ENCODE assay signal across 8 mouse cellular contexts in the genomic region with DNA sequence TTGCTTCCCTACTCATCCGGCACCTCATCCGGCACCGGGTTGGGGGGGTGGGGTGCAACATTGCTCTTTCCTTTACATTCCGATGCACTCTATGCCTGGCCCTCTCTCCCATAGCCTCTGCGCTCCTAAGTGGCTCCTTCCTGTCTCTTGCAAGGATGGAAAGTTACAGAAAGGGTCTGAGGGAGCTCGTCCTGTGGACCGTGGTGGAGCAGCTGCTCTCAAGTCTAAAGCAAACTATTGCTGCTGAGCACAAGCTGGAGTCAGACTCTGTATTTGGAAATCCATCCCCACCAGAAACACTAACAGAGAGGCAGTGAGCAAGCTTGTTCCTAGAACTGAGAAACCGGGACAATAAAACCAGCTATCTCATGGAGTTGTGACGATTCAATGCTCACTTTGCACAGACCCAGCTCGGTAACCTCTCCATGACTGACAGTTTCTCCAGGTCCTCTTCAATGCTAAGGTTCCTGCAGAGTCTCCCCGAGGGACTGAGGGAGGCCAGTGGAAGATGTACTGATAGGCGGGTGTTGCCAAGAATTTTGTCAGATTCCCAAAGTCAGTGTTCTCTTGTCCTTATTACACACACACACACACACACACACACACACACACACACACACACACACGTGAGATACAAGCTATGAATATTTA. TPM values are rescaled to one million over a fixed set of nuclear protein-coding genes. Genes with fewer than 3 reads are reported as not detected.
DNase-seq lines count a peak whose midpoint lies in the region; ATAC-seq and TF ChIP-seq lines count a peak whose summit lies in the region.

No protein-coding gene starts in this region.

- WGBS in hindbrain, postnatal 0 days, result under 1% methylated on average over 13 of the region's 13 CpGs

- peak; percentile 45 for DNase-seq in CD4-positive, CD25-positive, alpha-beta regulatory T cell, adult 2 months (ENCODE audit: low read depth, low spot score)
- DNase-seq in 3134 (ENCODE audit: extremely low read depth, insufficient read length, low spot score), result peak; percentile 39
- peak; percentile 40 for DNase-seq in embryo, embryonic 11 days
- DNase-seq in hindbrain, postnatal 0 days (ENCODE audit: low spot score), result peak; percentile 37
- peak; percentile 39 to 40 for DNase-seq in lung, postnatal 4 days
- DNase-seq in right cerebral cortex, postnatal 4 days, result no peak

- H3K4me1 ChIP-seq in hindbrain, postnatal 0 days (ENCODE audit: insufficient read depth, low read length), result peaks cover 15% of the 10 kb centered on the region

- H3K4me2 ChIP-seq in hindbrain, postnatal 0 days (ENCODE audit: low read depth, low read length), result peak overlapping the region; percentile 76

- H3K27me3 ChIP-seq in hindbrain, postnatal 0 days (ENCODE audit: insufficient read depth, low read length), result no peaks in the 10 kb centered on the region

- TF ChIP-seq CTCF in hindbrain, postnatal 0 days (IDR thresholded peaks at IDR 0.05; ENCODE audit: low read depth), result no peak

- no peaks in the 10 kb centered on the region for H3K36me3 ChIP-seq in hindbrain, postnatal 0 days (ENCODE audit: insufficient read depth, low read length)

- no peak for ATAC-seq in CD4-positive, CD25-positive, alpha-beta regulatory T cell, adult 4 months
- ATAC-seq in hindbrain, postnatal 0 days, result no peak
- no peak for ATAC-seq in megakaryocyte-erythroid progenitor cell, adult 5-6 weeks (replicated peaks; ENCODE audit: low FRiP score, low TSS enrichment, poor library complexity, severe bottlenecking)

- peak overlapping the region; percentile 90 for H3K4me3 ChIP-seq in hindbrain, postnatal 0 days (ENCODE audit: low read length)

- H3K27ac ChIP-seq in hindbrain, postnatal 0 days, result peak overlapping the region; percentile 92

- no peaks in the 10 kb centered on the region for H3K9me3 ChIP-seq in hindbrain, postnatal 0 days (ENCODE audit: low read length)

- peak overlapping the region; percentile 91 for H3K9ac ChIP-seq in hindbrain, postnatal 0 days (replicated peaks; ENCODE audit: low read length)

RNA-seq across cellular contexts. Expression of gene Uvrag, which starts 1.0 kb away (rescaled TPM):
- 1 to 10 TPM; 5.7 to 9.5 TPM for polyA plus RNA-seq in CD4-positive, CD25-positive, alpha-beta regulatory T cell, adult 4 months (2017; shearing (Covaris generic))
- total RNA-seq in hindbrain, postnatal 0 days (2014; rRNA removed), result 17.9 and 36.7 TPM in 2 replicates
- 16.5 and 17.1 TPM in 2 replicates for polyA plus RNA-seq in hindbrain, postnatal 0 days (2015; fragmentation: Nextera tagmentation; extraction: Ambion mirVana)
- 15.0 and 18.2 TPM in 2 replicates for total RNA-seq in megakaryocyte-erythroid progenitor cell, adult 5-6 weeks (2014; fragmentation: Nextera tagmentation)
- 14.4 and 16.2 TPM in 2 replicates for total RNA-seq in megakaryocyte-erythroid progenitor cell, adult 5-6 weeks (2017)

RNA-seq across cellular contexts. Expression of gene Dgat2, which starts 42.6 kb away (rescaled TPM):
- polyA plus RNA-seq in CD4-positive, CD25-positive, alpha-beta regulatory T cell, adult 4 months (2017; shearing (Covaris generic)), result 1 to 10 TPM; 3.1 to 4.4 TPM
- 37.8 TPM in 2 replicates for total RNA-seq in hindbrain, postnatal 0 days (2014; rRNA removed)
- 28.3 and 29.9 TPM in 2 replicates for polyA plus RNA-seq in hindbrain, postnatal 0 days (2015; fragmentation: Nextera tagmentation; extraction: Ambion mirVana)
- total RNA-seq in megakaryocyte-erythroid progenitor cell, adult 5-6 weeks (2014; fragmentation: Nextera tagmentation), result not detected in 2 replicates
- total RNA-seq in megakaryocyte-erythroid progenitor cell, adult 5-6 weeks (2017), result 0.57 TPM in 1 of 2 replicates, not detected in the other

Comparison
In these comparisons a context has a peak if more than half of its experiments do, and no peak if none do; other contexts are left out.
1. RNA of gene Dgat2, which starts 42.6 kb away (total RNA-seq): 37.8 TPM in hindbrain, postnatal 0 days; 0.57 TPM in megakaryocyte-erythroid progenitor cell, adult 5-6 weeks; every median in the first group is over 10 times any median in the second.